Mouse (Mus musculus): Measurements from ENCODE around the gene Tubg1. TPM values are rescaled to one million over a fixed set of nuclear protein-coding genes. Genes with fewer than 3 reads are reported as not detected.
"Not testable (repeated sequence)": the region's sequence is repeated elsewhere in the genome, so short reads cannot be mapped to it uniquely, and the experiment has no call there.

The Tubg1 gene
- total RNA-seq, 2 experiments from 2014 or later, result 44.4 to 52.3 TPM

DNA sequence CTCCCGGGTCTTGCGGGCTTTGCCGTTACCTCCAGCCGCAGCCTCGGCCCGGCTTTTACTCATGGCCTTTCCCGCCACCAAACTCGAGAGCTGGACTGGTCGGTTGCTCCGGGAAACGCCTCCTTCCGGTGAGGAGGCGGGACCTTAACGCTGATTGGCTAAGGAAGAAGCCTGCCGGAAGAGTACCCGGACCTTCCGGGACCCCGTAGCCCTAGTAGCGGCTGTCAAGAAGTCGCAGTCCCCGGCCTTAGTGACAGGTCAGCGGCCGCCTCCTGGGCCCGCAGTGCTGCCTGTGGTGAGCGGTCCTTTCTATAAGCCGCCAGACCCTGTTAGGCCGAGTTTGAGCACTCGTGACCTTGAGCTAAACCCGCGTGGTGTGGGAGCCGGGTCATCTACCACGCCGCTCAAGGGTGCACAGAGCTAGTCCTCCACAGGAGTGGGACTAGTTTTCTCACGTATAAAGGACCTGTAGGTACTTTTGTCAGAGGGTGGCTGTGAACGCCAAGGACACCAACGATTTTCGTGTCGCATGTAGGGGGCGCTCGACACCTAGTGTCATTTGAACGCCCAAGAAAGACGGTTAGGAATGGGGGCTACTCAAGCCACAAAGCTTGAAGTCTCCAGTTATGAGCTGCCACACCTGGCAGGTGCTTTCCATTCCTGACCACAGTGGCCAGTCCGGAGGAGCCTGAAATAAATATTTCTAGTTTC lies 24.3 kb upstream of the Tubg1 start, which contains the start of gene Psmc3ip:
Gene Psmc3ip (minus strand): TSS at position 123 of the 711 bp plus-strand sequence.
- DNase-seq (ENCODE audit: extremely low spot score in 1 of 2, low spot score in 1 of 2), result peak; percentile 76 to 89

- no peak for DNase-seq (ENCODE audit: extremely low spot score in 1 of 2, low spot score in 1 of 2)
These were observed 21.5 kb upstream of the Tubg1 start for GRCm38 (mm10) chr11:101098231-101098630.

- no peak for DNase-seq (ENCODE audit: extremely low spot score in 1 of 2, low spot score in 1 of 2)
These were observed 16.7 kb upstream of the Tubg1 start for GRCm38 (mm10) chr11:101103011-101103410.

- no peak for DNase-seq (ENCODE audit: extremely low spot score in 1 of 2, low spot score in 1 of 2)
These were observed 10.4 kb upstream of the Tubg1 start for GRCm38 (mm10) chr11:101109351-101109750.

DNA sequence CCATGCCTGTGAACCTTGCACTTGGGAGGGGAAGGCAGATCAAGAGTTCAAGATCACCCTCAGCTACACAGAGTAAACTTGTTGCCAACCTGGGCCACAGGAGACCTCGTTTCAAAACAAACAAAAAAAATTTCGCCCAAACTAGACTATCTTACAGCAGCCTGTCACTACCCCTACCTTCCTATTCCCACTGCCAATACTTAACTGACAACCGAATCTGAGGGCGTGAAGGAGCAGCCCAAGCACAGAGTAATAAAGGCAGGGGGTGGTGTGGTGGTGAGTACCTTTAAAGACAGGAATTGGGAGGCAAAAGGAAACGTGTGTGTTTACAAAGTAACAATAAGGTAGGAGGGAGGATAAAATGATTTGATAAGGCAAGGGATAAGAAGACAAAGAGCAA lies 9.0 kb upstream of the Tubg1 start:
- no peak for DNase-seq (ENCODE audit: extremely low spot score in 1 of 2, low spot score in 1 of 2)

- DNase-seq (ENCODE audit: extremely low spot score in 1 of 2, low spot score in 1 of 2), result no peak
These were observed 8.6 kb upstream of the Tubg1 start for GRCm38 (mm10) chr11:101111178-101111577.

- DNase-seq (ENCODE audit: extremely low spot score in 1 of 2, low spot score in 1 of 2), result no peak
These were observed 7.6 kb upstream of the Tubg1 start for GRCm38 (mm10) chr11:101112186-101112585.

DNA sequence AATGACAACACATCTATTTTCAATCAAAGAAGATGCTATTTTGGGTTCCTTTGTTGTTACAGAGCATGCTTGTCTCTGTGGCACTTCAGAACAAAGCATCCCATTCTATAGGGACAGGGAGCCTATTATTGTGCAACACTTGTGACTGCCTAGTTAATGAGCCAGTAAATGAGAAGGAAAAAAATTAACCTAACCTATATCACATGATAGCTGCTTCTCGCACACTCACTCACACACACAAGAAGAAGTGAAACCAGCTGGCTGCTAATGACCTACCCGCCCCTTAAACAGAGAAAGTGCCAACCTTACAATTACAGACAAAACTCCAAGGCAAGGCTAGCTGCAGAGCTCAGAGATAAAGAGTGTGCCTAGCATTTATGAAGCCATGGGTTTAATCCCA lies 4.2 kb upstream of the Tubg1 start:
- no peak for DNase-seq (ENCODE audit: extremely low spot score in 1 of 2, low spot score in 1 of 2)

DNA sequence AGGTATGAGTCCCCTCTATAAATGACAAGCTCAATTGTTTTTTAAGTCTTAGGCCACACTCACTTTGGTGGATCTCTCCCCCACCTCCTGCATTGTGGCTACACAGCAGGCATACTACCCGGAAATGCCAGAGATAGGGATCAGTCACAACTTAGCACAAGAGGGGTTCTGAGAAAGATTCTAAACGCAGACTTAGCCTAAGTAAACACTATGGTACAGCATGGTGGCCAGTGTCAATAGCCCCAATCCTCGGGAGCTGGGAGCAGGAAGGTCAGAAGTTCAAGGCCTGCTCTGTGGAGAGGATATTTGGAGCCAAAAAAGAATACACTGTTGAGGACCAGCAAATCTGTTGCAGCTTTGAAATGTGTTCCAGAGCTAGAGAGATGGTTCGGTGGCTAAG lies 1.6 kb upstream of the Tubg1 start:
- DNase-seq (ENCODE audit: extremely low spot score in 1 of 2, low spot score in 1 of 2), result no peak

DNA sequence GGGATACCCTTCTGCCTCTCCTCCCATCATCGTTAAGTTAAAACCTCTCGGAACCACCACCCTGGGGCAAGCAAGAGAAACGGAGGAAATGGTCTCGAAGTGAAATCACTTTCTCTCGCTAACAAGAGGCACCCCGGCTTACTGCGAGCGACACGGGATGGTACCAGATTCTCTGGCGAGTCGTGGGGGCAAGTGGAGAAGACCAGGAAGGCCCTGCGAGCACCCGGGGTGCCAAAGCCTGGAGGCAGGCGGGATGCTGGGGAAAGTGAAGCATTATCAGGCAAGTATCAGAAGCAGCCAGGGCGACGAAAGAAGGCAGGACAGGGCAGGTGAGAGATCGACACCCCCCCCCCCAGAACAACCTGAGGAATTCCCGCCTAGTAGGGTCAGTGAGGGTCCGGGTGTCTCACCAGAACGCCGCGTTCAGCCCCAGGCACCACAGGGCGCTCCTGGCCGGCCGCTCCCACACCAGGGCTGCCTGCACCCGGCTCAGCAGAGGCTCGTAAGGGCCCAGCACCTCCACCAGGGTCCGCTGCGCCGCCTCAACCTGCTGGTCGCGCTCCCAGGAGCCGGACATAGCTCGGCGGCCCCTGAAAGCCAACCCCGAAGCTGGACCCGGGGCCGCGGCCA lies 492 bp upstream of the Tubg1 start:
- no peak for DNase-seq (ENCODE audit: extremely low spot score in 1 of 2, low spot score in 1 of 2)

GRCm38 (mm10) chr11:101120545-101121188 lies 929 bp downstream of the Tubg1 start:
- DNase-seq (ENCODE audit: extremely low spot score in 1 of 2, low spot score in 1 of 2), result no peak

DNA sequence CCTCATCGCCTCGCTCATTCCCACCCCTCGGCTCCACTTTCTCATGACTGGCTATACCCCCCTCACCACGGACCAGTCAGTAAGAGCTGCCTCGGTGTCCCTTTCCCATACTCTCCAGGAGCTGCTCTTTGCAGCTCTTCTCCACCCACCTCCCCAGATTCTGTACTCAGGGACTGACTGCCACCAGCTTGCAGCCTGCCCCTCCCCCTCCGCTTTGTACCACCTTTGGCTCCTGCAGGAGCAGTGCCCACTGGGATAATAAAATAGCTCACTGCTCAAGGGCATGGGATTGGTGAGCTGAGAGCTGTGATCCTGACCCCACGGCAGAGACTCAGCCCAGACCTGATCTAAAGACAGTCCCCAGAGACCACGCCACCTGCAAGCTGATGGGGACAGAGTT lies 4.8 kb downstream of the Tubg1 start:
- not testable (repeated sequence) for DNase-seq (ENCODE audit: extremely low spot score in 1 of 2, low spot score in 1 of 2)

DNA sequence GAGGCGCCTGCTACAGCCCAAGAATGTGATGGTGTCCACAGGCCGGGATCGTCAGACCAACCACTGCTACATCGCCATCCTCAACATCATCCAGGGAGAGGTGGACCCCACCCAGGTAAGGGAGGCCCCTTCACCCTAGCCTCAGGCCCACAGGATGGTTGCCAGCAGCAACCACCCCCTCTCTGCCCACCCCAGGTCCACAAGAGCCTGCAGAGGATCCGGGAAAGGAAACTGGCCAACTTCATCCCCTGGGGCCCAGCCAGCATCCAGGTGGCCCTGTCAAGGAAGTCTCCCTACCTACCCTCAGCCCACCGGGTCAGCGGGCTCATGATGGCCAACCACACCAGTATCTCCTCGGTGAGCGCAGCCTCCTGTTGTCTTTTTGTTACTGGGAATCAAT lies 5.3 kb downstream of the Tubg1 start:
- not testable (repeated sequence) for DNase-seq (ENCODE audit: extremely low spot score in 1 of 2, low spot score in 1 of 2)

DNA sequence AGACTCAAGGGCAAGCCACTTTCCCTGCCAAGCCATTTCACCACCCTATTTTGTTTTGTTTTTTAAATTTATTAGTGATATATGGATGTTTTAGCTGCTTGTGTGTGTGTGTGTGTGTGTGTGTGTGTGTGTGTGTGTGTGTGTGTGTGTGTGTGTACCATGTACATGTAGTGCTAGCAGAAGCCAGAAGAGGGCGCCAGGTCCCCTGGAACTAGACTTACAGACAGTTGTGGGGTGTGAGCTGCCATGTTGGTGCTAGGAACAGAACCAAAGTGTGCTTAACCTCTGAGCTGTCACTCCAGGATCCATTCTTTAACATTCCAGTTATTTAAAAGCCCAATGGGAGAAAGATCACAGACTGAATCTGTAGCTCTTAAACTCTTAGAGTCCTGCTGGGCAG lies 7.3 kb downstream of the Tubg1 start:
- DNase-seq (ENCODE audit: extremely low spot score in 1 of 2, low spot score in 1 of 2), result no peak

- no peak for DNase-seq (ENCODE audit: extremely low spot score in 1 of 2, low spot score in 1 of 2)
These were observed 9.3 kb downstream of the Tubg1 start for GRCm38 (mm10) chr11:101128996-101129577.

- no peak for DNase-seq (ENCODE audit: extremely low spot score in 1 of 2, low spot score in 1 of 2)
These were observed 10.5 kb downstream of the Tubg1 start for GRCm38 (mm10) chr11:101130056-101130756.

GRCm38 (mm10) chr11:101131187-101131586 lies 11.4 kb downstream of the Tubg1 start:
- no peak for DNase-seq (ENCODE audit: extremely low spot score in 1 of 2, low spot score in 1 of 2)

DNA sequence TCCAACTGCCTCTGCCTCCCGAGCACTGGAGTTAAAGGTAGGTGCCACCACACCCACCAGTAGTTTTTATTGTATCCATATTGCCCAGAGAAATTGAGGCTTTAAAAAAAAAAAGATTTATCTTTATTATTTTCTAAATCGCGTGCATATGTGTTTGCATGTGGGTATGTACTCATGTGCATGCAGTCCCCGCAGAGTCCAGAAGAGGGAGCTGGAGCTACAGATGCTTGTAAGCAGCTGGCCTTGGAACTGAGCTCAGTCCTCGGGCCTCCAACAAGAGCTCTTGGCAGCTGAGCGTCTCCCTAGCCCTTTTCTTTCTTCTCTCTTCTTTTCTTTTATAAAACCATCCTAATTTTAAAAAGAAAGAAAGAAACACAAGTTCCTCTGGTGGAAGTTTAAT lies 12.0 kb downstream of the Tubg1 start:
- no peak for DNase-seq (ENCODE audit: extremely low spot score in 1 of 2, low spot score in 1 of 2)

DNA sequence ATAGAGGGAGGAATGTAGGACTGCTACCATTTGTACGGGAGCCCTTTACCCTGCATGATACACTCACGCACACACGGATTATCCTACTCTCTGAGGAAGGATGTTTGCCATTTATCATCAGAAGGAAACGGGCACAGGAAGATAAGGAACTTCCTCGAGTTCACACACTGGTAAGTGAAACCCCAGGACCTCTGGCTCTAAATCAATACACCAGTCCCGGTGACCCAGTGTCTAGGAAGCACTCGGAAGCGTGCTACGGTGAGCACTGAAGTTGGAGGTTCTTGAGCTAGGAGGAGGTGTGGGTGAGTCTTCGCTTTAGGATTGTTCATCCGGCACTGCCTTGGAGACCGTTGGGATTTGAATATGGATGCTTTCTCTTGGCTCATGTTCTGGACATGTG lies 13.3 kb downstream of the Tubg1 start:
- no peak for DNase-seq (ENCODE audit: extremely low spot score in 1 of 2, low spot score in 1 of 2)

DNA sequence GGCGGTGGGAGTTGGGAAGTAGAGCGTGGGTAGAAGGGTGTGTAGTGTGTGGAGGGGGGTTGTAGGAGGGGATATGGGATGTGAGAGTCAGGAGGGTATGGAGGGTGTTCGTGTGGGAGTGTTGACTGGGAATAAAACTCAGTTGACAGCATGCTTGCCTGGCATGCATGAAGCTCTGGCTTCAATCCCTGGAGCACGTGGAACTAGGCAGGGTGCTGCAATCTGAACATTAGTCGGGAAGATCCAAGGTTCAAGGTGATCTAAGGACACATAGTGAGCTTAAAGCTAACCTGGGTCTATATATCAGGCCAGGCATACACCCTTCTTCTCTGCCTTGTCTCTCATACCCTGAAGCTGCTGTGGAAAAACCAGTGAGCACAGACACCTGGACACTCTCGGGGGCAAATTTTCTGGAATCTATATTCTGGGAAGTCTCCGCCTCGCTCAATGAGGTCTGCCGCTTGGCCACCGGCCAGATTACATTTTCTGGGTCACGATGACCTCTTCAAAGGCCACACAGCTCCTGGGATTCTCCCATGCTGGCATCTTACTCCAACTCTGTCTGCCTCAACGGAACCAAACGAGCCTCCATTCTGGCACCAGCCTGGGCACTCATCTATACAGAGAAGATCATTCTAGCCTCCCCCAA lies 14.6 kb downstream of the Tubg1 start:
- no peak for DNase-seq (ENCODE audit: extremely low spot score in 1 of 2, low spot score in 1 of 2)
